Mouse (Mus musculus) megakaryocyte, embryonic 14.5 days (primary cell): ENCODE data around the gene Unc93a.
"Not testable (repeated sequence)": the region's sequence is repeated elsewhere in the genome, so short reads cannot be mapped to it uniquely, and the experiment has no call there.

Experiments
- FLI1 ChIP-seq: IDR thresholded peaks from 2 replicates; pipeline ENCODE4 v1.6.1; 2012; ENCODE audit warnings: low read length, inconsistent platforms, mixed read lengths
- GATA1 ChIP-seq: IDR thresholded peaks from 3 replicates; pipeline ENCODE4 v1.6.1; 2012; ENCODE audit warnings: mixed read lengths, low read length, inconsistent platforms, borderline replicate concordance

DNA sequence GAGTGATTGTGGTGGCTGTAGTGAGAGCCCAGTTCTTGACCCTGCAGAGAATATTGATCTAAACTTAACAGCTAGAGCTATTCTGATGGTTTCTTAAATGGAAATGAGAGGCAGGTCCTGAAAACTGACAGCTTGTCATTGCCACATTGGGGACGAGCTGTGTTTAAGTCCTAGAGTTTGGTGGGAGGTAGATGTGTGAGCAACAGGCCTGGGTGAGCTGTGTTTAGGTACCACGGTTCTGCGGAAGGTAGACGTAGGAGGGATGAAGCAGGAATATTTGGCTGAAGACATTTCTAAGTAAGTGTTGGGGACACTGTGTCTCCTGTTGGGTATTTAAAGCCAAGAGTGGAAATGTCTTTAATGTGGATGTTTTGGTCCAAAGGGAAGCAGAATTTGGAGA, 47.4 kb upstream of the Unc93a start:
- not testable (repeated sequence) for TF ChIP-seq GATA1, FLI1
